25 mouse cellular contexts compared by ENCODE assay signal in genomic region chr4:10398075-10398474, GRCm38 (mm10).
"Had no signal": no experiment of that assay in that cellular context is flagged by ENCODE, and none has a peak within 500 bp of the region (broad histone marks: within the 10 kb centered on the region; RNA-seq: fewer than 3 reads in every experiment).

No protein-coding gene starts in this region.

- H3K4me2 ChIP-seq: heart, embryonic 12.5 days; hindbrain, embryonic 12.5 days; hindbrain, embryonic 14.5 days; intestine, embryonic 15.5 days; kidney, embryonic 15.5 days; limb, embryonic 12.5 days had no signal

- H3K4me3 ChIP-seq: gastrocnemius, adult 2 months; heart, embryonic 10.5 days; heart, embryonic 12.5 days; hindbrain, embryonic 10.5 days; hindbrain, embryonic 12.5 days; intestine, embryonic 15.5 days; kidney, embryonic 15.5 days; layer of hippocampus, adult 2 months; left cerebral cortex, adult 2 months; limb, embryonic 10.5 days; limb, embryonic 12.5 days had no signal

- H3K4me1 ChIP-seq: heart, embryonic 10.5 days; heart, embryonic 12.5 days; hindbrain, embryonic 12.5 days; intestine, embryonic 15.5 days; kidney, embryonic 15.5 days; limb, embryonic 10.5 days; limb, embryonic 12.5 days had no signal

- H3K9me3 ChIP-seq: heart, embryonic 10.5 days; heart, embryonic 12.5 days; hindbrain, embryonic 10.5 days; hindbrain, embryonic 12.5 days; intestine, embryonic 15.5 days; kidney, embryonic 15.5 days; limb, embryonic 10.5 days; limb, embryonic 12.5 days had no signal

- H3K9ac ChIP-seq: heart, embryonic 12.5 days; hindbrain, embryonic 12.5 days; hindbrain, embryonic 14.5 days; intestine, embryonic 15.5 days; kidney, embryonic 15.5 days; limb, embryonic 12.5 days had no signal

- H3K27ac ChIP-seq: gastrocnemius, adult 2 months; heart, embryonic 10.5 days; hindbrain, embryonic 10.5 days; hindbrain, embryonic 12.5 days; hindbrain, embryonic 14.5 days; intestine, embryonic 15.5 days; kidney, embryonic 15.5 days; kidney, postnatal 0 days; layer of hippocampus, adult 2 months; left cerebral cortex, adult 2 months; limb, embryonic 10.5 days; limb, embryonic 12.5 days had no signal

- H3K27me3 ChIP-seq: heart, embryonic 12.5 days; hindbrain, embryonic 12.5 days; intestine, embryonic 15.5 days; kidney, embryonic 15.5 days; limb, embryonic 12.5 days had no signal

- H3K36me3 ChIP-seq: heart, embryonic 10.5 days; heart, embryonic 12.5 days; hindbrain, embryonic 10.5 days; hindbrain, embryonic 12.5 days; intestine, embryonic 15.5 days; kidney, embryonic 15.5 days; limb, embryonic 10.5 days; limb, embryonic 12.5 days had no signal

- ATAC-seq: hindbrain, embryonic 16.5 days; inflammation-experienced regulatory T-cells, adult 6 months; intestine, embryonic 15.5 days; intestine, postnatal 0 days had no signal

- DNase-seq: gastrocnemius, adult 2 months; gastrocnemius, postnatal 10 days; gastrocnemius, postnatal 25 days; heart, adult 18-20 months; heart, postnatal 10 days; heart, postnatal 4 days; kidney, adult 18-20 months; kidney, postnatal 25 days; kidney, postnatal 4 days; liver had no signal
